Mouse (Mus musculus) heart, postnatal 14 days (tissue): ENCODE measurements around the gene Cubn. TPM values are rescaled to one million over a fixed set of nuclear protein-coding genes. Genes with fewer than 3 reads are reported as not detected.
A peak's percentile ranks its signal among the peaks of the same experiment; 100 is the strongest.

Experiments used
- DNase-seq, 2 experiments: peaks; one replicate each; pipeline ENCODE4 v3.0.0; 2021 to 2022
- intact Hi-C: fragments of 180-260 bp; cut with DNase I; formaldehyde crosslinking; loops from one replicate; pipeline ENCODE4 v1.15.1; 2025
- total RNA-seq, 2 experiments: library from RNA; stranded (reverse); gene quantifications; 2 replicates each; pipeline ENCODE4 v1.2.3; 2021

Cubn gene
- total RNA-seq, 2 experiments from 2014 or later: 1.2 TPM

GRCm38 (mm10) chr2:13270736-13271135 lies 220.9 kb downstream of the Cubn start:
- intact Hi-C loops: loop anchor here (10.0 kb wide), 1 partner anchor 894 kb away; no protein-coding TSS in a partner anchor
- DNase-seq: no peak

- intact Hi-C loops: loop anchor here (10.0 kb wide), 3 partner anchors 564 to 1254 kb away; no protein-coding TSS in a partner anchor
These were observed 222.8 kb downstream of the Cubn start for GRCm38 (mm10) chr2:13268681-13269293.

GRCm38 (mm10) chr2:13264875-13265274 lies 226.7 kb downstream of the Cubn start:
- intact Hi-C loops: loop anchor here (10.0 kb wide), 3 partner anchors 560 to 1250 kb away; no protein-coding TSS in a partner anchor
- peak in 1 of 2 experiments; percentile 15 for DNase-seq

More at GRCm38 (mm10) chr2:13268681-13269293, 222.8 kb downstream of the Cubn start:
- no peak for DNase-seq

DNA sequence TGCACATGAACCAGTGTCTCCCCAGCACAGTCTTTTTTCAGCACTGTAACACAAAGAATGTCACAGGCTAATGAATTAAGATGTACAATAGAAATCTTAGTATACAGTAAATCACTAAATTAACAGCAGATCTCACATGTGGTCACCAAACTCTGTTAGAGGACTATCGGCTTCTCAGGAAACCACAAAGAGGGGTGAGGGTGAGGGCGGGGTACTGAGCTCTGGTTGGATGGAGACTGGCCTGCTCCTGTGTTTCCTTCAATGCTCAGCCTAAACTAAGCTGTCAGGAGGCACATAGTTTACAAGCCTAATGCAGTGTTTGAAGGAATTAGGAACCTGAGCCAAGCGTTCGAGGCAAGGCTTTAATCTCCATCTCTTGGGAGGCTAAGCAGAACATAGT lies 228.5 kb downstream of the Cubn start:
- DNase-seq: no peak
- intact Hi-C loops: loop anchor here (10.0 kb wide), 3 partner anchors 558 to 1248 kb away; no protein-coding TSS in a partner anchor

GRCm38 (mm10) chr2:13258606-13259005 lies 233.0 kb downstream of the Cubn start:
- DNase-seq: no peak
- intact Hi-C loops: no loop called here

GRCm38 (mm10) chr2:13240711-13241110 lies 250.9 kb downstream of the Cubn start:
- intact Hi-C loops: loop anchor here (5.0 kb wide), 1 partner anchor 783 kb away; no protein-coding TSS in a partner anchor
- no peak for DNase-seq

GRCm38 (mm10) chr2:13237140-13237901 lies 254.3 kb downstream of the Cubn start:
- DNase-seq: peak; percentile 34 to 73
- intact Hi-C loops: no loop called here

GRCm38 (mm10) chr2:13235696-13236095 lies 255.9 kb downstream of the Cubn start:
- DNase-seq: peak; percentile 28 to 46
- intact Hi-C loops: no loop called here

GRCm38 (mm10) chr2:13234796-13235195 lies 256.8 kb downstream of the Cubn start:
- no peak for DNase-seq
- intact Hi-C loops: no loop called here

GRCm38 (mm10) chr2:13233902-13234301 lies 257.7 kb downstream of the Cubn start:
- DNase-seq: no peak
- intact Hi-C loops: no loop called here

GRCm38 (mm10) chr2:13233254-13233835 lies 258.3 kb downstream of the Cubn start:
- intact Hi-C loops: no loop called here
- no peak for DNase-seq

GRCm38 (mm10) chr2:13232305-13232704 lies 259.3 kb downstream of the Cubn start:
- intact Hi-C loops: no loop called here
- no peak for DNase-seq

DNA sequence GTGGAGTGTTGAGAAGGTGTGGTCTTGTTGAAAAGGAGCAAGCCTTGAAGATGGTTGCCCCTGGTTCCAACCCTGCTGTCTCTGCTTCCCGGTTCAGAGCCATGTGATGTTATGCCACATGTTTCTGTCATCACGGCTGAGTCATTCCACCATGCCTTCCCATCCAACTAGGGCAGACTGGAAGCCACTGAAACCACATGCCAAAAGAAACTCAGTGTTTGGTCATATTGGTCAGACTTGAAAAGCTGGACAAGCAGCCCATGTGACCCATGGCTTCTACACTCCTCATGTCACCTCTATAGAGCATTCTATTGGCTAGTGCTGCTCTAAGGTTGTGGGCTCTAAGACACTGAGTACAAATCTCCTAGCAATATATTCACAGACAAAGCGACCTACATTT lies 261.9 kb downstream of the Cubn start:
- intact Hi-C loops: no loop called here
- DNase-seq: no peak

Other genes with a start within 250 kb of the Cubn start
- 10 to 100 TPM; 73.7 to 75.5 TPM for gene Rsu1, start 220.4 kb downstream of the Cubn start, total RNA-seq
- gene Trdmt1, start 52.9 kb upstream of the Cubn start, total RNA-seq: 1 to 10 TPM; 6.6 to 9.1 TPM
- 100 to 1,000 TPM; 554 to 575 TPM for gene Vim, start 82.1 kb upstream of the Cubn start, total RNA-seq